Mouse (Mus musculus) liver, adult 2 months (tissue): ENCODE measurements around the gene Arhgap8. TPM values are rescaled to one million over a fixed set of nuclear protein-coding genes. Genes with fewer than 3 reads are reported as not detected.

Experiments used
- DNase-seq: peaks from one replicate; pipeline ENCODE4 v3.0.0-alpha.2; 2011; ENCODE audit warnings: low read depth, low spot score; ENCODE audit errors: extremely low read depth
- H3K27ac ChIP-seq: fragments of 200-500 bp; replicated peaks from 2 replicates; pipeline ENCODE4 v1.5.1; 2012; ENCODE audit warnings: low read depth, mild to moderate bottlenecking, control low read depth, inconsistent platforms, low read length; ENCODE audit not compliant: insufficient read depth
- H3K27me3 ChIP-seq: fragments of 200-500 bp; 2 replicates; pipeline ENCODE4 v1.6.1; 2012; ENCODE audit warnings: mild to moderate bottlenecking, moderate library complexity, low read length, inconsistent platforms; ENCODE audit not compliant: control insufficient read depth, insufficient read depth
- H3K36me3 ChIP-seq: fragments of 200-500 bp; 2 replicates; pipeline ENCODE4 v1.6.1; 2012; ENCODE audit warnings: low read length, inconsistent platforms; ENCODE audit not compliant: control insufficient read depth, insufficient read depth
- H3K4me1 ChIP-seq: fragments of 200-500 bp; 2 replicates; pipeline ENCODE4 v1.6.1; 2011; ENCODE audit warnings: low read length; ENCODE audit not compliant: control insufficient read depth, insufficient read depth
- H3K4me3 ChIP-seq: fragments of 200-500 bp; 2 replicates; pipeline ENCODE4 v1.5.1; 2011; ENCODE audit warnings: low read depth, mild to moderate bottlenecking, control low read depth, low read length, moderate library complexity; ENCODE audit not compliant: insufficient read depth
- H3K79me2 ChIP-seq: fragments of 200-500 bp; 2 replicates; pipeline ENCODE4 v1.6.1; 2012; ENCODE audit warnings: inconsistent platforms, mild to moderate bottlenecking, low read length, moderate library complexity; ENCODE audit not compliant: control insufficient read depth, insufficient read depth
- H3K9ac ChIP-seq: fragments of 200-500 bp; 2 replicates; pipeline ENCODE4 v1.6.1; 2012; ENCODE audit warnings: low read depth, mild to moderate bottlenecking, control low read depth, inconsistent platforms, low read length
- CTCF ChIP-seq: fragments of 200-500 bp; IDR thresholded peaks from 2 replicates; pipeline ENCODE4 v1.5.1; 2011; ENCODE audit warnings: low read depth, low read length, control low read depth
- POLR2A ChIP-seq: fragments of 200-500 bp; IDR thresholded peaks from 2 replicates; pipeline ENCODE4 v1.6.1; 2011; ENCODE audit warnings: low read length, control low read depth; ENCODE audit not compliant: insufficient read depth; ENCODE audit errors: extremely low read depth
- WGBS: fragments of 180-500 bp; shearing (Covaris S2); methylation state at CpG from one replicate; pipeline ENCODE4 v1.1.7; 2018; 5-methylcytosine and 5-hydroxymethylcytosine counted together
- polyA plus RNA-seq: library from polyadenylated mRNA; depleted of rRNA; stranded (reverse); fragments of >200 nt; gene quantifications from 2 replicates; pipeline ENCODE4 v1.2.3, GENCODE M21; 2012
- total RNA-seq: library from RNA; depleted of rRNA; stranded (reverse); fragments of >200 nt; gene quantifications from 2 replicates; pipeline ENCODE4 v1.2.3, GENCODE M21; 2014

Arhgap8 gene
- total and polyA plus RNA-seq, 2 experiments = 0.20 TPM; not detected in 1

DNA sequence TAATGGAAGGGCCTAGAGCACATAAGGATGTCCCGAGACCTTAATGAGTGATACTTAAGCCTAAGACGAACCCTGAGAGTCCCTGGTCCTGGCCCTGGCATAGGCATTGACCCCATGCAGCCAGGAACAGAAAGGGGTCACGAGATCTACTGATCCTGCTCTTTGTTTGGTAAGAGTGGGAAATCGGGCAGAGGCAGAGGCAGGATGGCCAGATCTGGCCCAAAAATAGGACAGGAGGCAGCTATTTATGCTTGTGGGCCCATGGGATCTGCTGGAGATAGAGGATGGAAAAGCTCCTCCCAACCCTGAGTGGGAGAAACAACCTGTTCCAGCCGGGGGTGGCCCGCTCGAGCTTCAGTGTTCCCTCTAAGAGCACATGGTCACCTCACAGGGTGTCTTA lies 15.9 kb upstream of the Arhgap8 start:
- Histone ChIP-seq H3K4me3 (no peak overlapping the region), H3K36me3 (no peaks in the 10 kb centered on the region), H3K27ac (no peak overlapping the region), H3K9ac (no peak overlapping the region), H3K27me3 (no peaks in the 10 kb centered on the region), H3K4me1 (peaks cover 6% of the 10 kb centered on the region), H3K79me2 (no peaks in the 10 kb centered on the region)
- TF ChIP-seq POLR2A = no peak
- no peak for TF ChIP-seq CTCF
- WGBS = 89% methylated on average over 7 of the region's 7 CpGs
- no peak for DNase-seq

DNA sequence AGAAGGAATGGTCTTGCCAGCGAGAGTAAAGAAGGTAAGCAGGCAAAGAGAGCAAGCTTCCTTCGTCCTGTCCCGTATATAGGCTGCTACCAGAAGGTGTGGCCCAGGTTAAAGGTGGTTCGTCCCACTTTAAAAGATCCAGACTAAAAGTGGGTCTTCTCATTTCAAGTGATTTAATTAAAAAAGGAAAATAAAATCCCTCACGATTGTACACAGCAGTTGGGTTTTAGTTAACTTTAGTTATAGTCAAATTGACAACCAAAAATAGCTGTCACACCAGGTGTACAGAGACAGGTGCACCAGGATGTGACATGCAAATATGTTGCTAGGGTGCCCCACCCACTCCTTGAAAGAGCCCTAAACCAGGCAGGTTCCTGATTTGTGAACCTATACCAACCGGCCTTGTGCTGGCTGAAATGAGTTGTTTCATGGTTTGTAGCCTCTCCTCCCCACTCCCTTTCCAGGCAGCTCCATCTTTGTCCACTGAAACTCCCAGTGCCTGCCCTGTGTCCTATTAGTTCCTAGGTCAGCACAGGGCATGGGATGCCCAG lies 14.4 kb upstream of the Arhgap8 start:
- H3K36me3 ChIP-seq = no peaks in the 10 kb centered on the region
- 90% methylated on average over 6 of the region's 6 CpGs for WGBS
- H3K27ac ChIP-seq = no peak overlapping the region

GRCm38 (mm10) chr15:84706983-84707619 lies 12.8 kb upstream of the Arhgap8 start:
- H3K27me3 ChIP-seq = no peaks in the 10 kb centered on the region
- WGBS = 52% methylated on average over 6 of the region's 6 CpGs
- no peak overlapping the region for H3K4me3 ChIP-seq
- DNase-seq = peak; percentile 15
- no peak overlapping the region for H3K9ac ChIP-seq
- H3K79me2 ChIP-seq = no peaks in the 10 kb centered on the region
- peaks cover 6% of the 10 kb centered on the region for H3K4me1 ChIP-seq
- H3K27ac ChIP-seq = no peak overlapping the region
- H3K36me3 ChIP-seq = no peaks in the 10 kb centered on the region
- TF ChIP-seq POLR2A (no peak), CTCF (no peak)

More for the DNA sequence above, 14.4 kb upstream of the Arhgap8 start:
- no peaks in the 10 kb centered on the region for H3K79me2 ChIP-seq
- H3K27me3 ChIP-seq = no peaks in the 10 kb centered on the region
- H3K4me3 ChIP-seq = no peak overlapping the region
- H3K9ac ChIP-seq = no peak overlapping the region
- no peak for DNase-seq
- no peak for TF ChIP-seq POLR2A
- TF ChIP-seq CTCF = no peak
- peaks cover 6% of the 10 kb centered on the region for H3K4me1 ChIP-seq

DNA sequence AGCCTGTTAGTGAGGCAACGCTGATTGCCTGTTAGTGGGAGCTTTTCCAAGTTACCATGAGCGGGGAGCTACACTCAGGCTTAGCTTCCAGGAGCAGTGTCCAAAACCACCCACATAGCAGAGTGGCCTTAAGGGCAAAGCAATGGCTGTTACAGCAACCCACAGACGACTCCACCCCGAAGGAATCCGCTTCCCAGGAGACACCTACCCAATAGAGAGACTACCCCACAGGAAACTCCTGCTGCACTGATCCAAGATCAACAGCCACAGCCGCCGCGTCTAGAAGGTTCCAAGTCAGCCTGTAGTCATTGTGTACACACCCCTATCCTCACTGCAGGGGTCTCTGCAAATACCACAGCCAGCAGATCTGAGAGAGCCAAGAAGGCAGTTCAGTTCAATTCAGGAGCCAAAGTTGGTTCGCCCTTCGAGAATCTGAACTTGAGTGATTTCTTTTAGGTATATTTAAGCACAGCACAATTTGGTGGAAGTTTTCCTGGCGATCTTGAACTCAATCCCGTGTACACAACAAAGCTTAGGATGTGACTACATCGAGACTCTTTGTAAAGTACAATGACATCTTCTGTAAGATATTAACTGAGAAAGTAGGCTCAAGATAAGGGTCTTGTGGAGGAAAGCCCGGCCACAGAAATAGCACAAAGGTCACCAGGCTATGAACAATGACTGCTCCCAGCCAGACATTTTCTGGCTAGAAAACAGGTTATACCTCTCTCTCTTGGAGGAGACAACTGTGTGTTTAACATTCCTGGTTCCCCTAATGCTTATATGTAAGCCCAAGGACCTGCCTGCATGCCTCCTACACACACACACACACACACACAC lies 7.1 kb upstream of the Arhgap8 start:
- H3K36me3 ChIP-seq = no peaks in the 10 kb centered on the region
- WGBS = 38% methylated on average over 14 of the region's 14 CpGs
- no peaks in the 10 kb centered on the region for H3K4me1 ChIP-seq
- H3K27ac ChIP-seq = peak overlapping the region; percentile 58
- DNase-seq = no peak
- TF ChIP-seq POLR2A (no peak), CTCF (no peak)
- H3K27me3 ChIP-seq = no peaks in the 10 kb centered on the region
- H3K79me2 ChIP-seq = no peaks in the 10 kb centered on the region
- H3K9ac ChIP-seq = no peak overlapping the region
- H3K4me3 ChIP-seq = no peak overlapping the region

- Histone ChIP-seq H3K4me1 (no peaks in the 10 kb centered on the region), H3K9ac (no peak overlapping the region), H3K36me3 (no peaks in the 10 kb centered on the region), H3K4me3 (no peak overlapping the region), H3K27ac (peak overlapping the region; percentile 81), H3K79me2 (no peaks in the 10 kb centered on the region), H3K27me3 (no peaks in the 10 kb centered on the region)
- 0 out of 2 replicates have a peak, but pooled peaks have one; percentile 10 for TF ChIP-seq CTCF
- no peak for TF ChIP-seq POLR2A
- WGBS = 19% methylated on average over 17 of the region's 17 CpGs
- peak; percentile 13 for DNase-seq
Measured at GRCm38 (mm10) chr15:84714730-84715129, 5.1 kb upstream of the Arhgap8 start.
